Comparison of ENCODE assay signal across 9 mouse cellular contexts in the genomic region with DNA sequence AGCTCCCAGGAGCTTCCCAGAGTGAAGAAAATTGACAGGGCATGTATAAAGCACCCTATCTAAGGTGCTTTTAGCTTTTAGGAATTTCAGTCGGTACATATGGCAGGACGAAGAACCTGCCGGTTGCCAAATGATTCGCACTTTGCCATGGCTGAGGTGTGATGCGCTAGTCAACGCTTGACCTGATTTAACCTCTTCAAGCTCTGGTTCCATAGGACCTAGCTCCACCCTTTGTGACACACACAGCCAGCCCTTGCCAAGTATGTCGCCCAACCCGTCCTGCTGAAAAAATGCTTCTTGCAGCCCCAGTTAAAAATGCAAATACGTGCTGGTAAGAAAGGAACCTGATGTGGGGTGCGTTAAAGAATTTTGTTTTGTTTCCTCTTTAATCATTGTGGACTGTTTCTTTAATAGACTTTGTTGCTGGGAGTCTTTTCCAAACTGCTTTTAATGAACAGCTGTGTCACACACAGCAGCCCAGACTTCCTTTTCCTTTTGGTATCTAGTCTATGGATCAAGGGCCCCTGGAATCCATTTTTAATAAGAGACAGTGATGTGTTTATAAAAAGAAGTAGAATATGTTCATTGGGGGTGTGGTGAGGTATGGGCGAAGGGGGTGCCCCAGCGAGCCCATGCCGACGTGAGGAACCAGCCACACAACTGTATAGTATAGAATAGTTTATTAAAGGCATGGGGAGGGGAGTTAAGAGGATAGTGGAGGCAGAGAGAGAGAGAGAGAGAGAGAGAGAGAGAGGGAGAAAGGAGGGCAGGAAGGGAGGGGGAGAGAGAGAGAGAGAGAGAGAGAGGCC. TPM values are rescaled to one million over a fixed set of nuclear protein-coding genes. Genes with fewer than 3 reads are reported as not detected.
DNase-seq lines count a peak whose midpoint lies in the region; ATAC-seq and TF ChIP-seq lines count a peak whose summit lies in the region.
"Had no signal": no experiment of that assay in that cellular context is flagged by ENCODE, and none has a peak within 500 bp of the region (broad histone marks: within the 10 kb centered on the region; RNA-seq: fewer than 3 reads in every experiment).

No protein-coding gene starts in this region.

- DNase-seq in liver, adult 2 months (ENCODE audit: extremely low read depth, low read depth, low spot score) = peak; percentile 73
- DNase-seq in liver = no peak
- peak; percentile 58 for DNase-seq in kidney, postnatal 14 days
- DNase-seq in lung, postnatal 10 days = peak; percentile 37
- DNase-seq in left cerebral cortex, adult 11 months (ENCODE audit: low spot score) = no peak
- no peak for DNase-seq in right cerebral cortex, postnatal 25 days
- no peak for DNase-seq in adrenal gland, adult 2 months
- DNase-seq: right cerebral cortex, postnatal 14 days had no signal

- H3K4me3 ChIP-seq in liver, adult 2 months (ENCODE audit: insufficient read depth, low read depth, low read length) = peak overlapping the region; percentile 44
- H3K4me3 ChIP-seq in embryonic facial prominence, embryonic 13.5 days = no peak overlapping the region

- peaks cover 4% of the 10 kb centered on the region; the same call in 1 of the 2 replicates for H3K4me1 ChIP-seq in liver, adult 2 months (ENCODE audit: control insufficient read depth, insufficient read depth, low read length)
- peaks cover 28% of the 10 kb centered on the region for H3K4me1 ChIP-seq in embryonic facial prominence, embryonic 13.5 days

- TF ChIP-seq POLR2A in liver, adult 2 months (IDR thresholded peaks at IDR 0.05; ENCODE audit: extremely low read depth, insufficient read depth, low read length) = no peak

- peak overlapping the region; percentile 29 for H3K4me2 ChIP-seq in embryonic facial prominence, embryonic 13.5 days

- peak overlapping the region; percentile 36 for H3K9ac ChIP-seq in liver, adult 2 months (ENCODE audit: low read depth, low read length)
- H3K9ac ChIP-seq in embryonic facial prominence, embryonic 13.5 days = no peak overlapping the region

- peak overlapping the region; percentile 74 for H3K27ac ChIP-seq in liver, adult 2 months (replicated peaks; ENCODE audit: insufficient read depth, low read depth, low read length)
- H3K27ac ChIP-seq in embryonic facial prominence, embryonic 13.5 days = 0 out of 2 replicates have a peak overlapping the region, but pooled peaks have one; percentile 16

- no peak for ATAC-seq in embryonic facial prominence, embryonic 13.5 days (ENCODE audit: insufficient number of reproducible peaks, insufficient read depth, low FRiP score, low TSS enrichment, low read depth)

- no peaks in the 10 kb centered on the region for H3K79me2 ChIP-seq in liver, adult 2 months (ENCODE audit: control insufficient read depth, insufficient read depth, low read length)

- no peaks in the 10 kb centered on the region for H3K27me3 ChIP-seq in liver, adult 2 months (ENCODE audit: control insufficient read depth, insufficient read depth, low read length)
- no peaks in the 10 kb centered on the region for H3K27me3 ChIP-seq in embryonic facial prominence, embryonic 13.5 days

- TF ChIP-seq CTCF in liver, adult 2 months (IDR thresholded peaks at IDR 0.05; ENCODE audit: low read depth, low read length) = no peak

- 19% methylated on average over 14 of the region's 14 CpGs for WGBS in liver, adult 2 months
- WGBS in embryonic facial prominence, embryonic 13.5 days = 65% methylated on average over 14 of the region's 14 CpGs

- no peaks in the 10 kb centered on the region for H3K9me3 ChIP-seq in embryonic facial prominence, embryonic 13.5 days

- no peaks in the 10 kb centered on the region for H3K36me3 ChIP-seq in liver, adult 2 months (ENCODE audit: control insufficient read depth, insufficient read depth, low read length)
- H3K36me3 ChIP-seq in embryonic facial prominence, embryonic 13.5 days = no peaks in the 10 kb centered on the region

RNA-seq across cellular contexts. Expression of gene Cpm, which starts 34.0 kb away (rescaled TPM):
- 1.4 and 1.7 TPM in 2 replicates for total RNA-seq in liver, adult 2 months (2014; rRNA removed)
- polyA plus RNA-seq in liver, adult 2 months (2012; rRNA removed) = 0.76 and 0.80 TPM in 2 replicates
- 25.6 and 34.0 TPM in 2 replicates for polyA plus RNA-seq in embryonic facial prominence, embryonic 13.5 days (2015; fragmentation: Nextera tagmentation; extraction: Ambion mirVana)
- 10 to 100 TPM; 21.4 to 29.3 TPM for total RNA-seq in adrenal gland, adult 2 months (2021)
- polyA plus RNA-seq in adrenal gland, adult 2 months (2012; rRNA removed) = 14.6 and 19.2 TPM in 2 replicates

RNA-seq across cellular contexts. Expression of gene Mdm2, which starts 47.3 kb away (rescaled TPM):
- total RNA-seq in liver, adult 2 months (2014; rRNA removed) = 24.6 and 27.7 TPM in 2 replicates
- polyA plus RNA-seq in liver, adult 2 months (2012; rRNA removed) = 18.2 and 19.8 TPM in 2 replicates
- 49.3 and 50.2 TPM in 2 replicates for polyA plus RNA-seq in embryonic facial prominence, embryonic 13.5 days (2015; fragmentation: Nextera tagmentation; extraction: Ambion mirVana)
- 10 to 100 TPM; 47.0 to 55.4 TPM for total RNA-seq in adrenal gland, adult 2 months (2021)
- 145 and 155 TPM in 2 replicates for polyA plus RNA-seq in adrenal gland, adult 2 months (2012; rRNA removed)

Comparison
In these comparisons a context has a peak if more than half of its experiments do, and no peak if none do; other contexts are left out.
1. DNase-seq: peak in liver, adult 2 months (single experiment), kidney, postnatal 14 days (single experiment) and lung, postnatal 10 days (single experiment); none in liver (single experiment), left cerebral cortex, adult 11 months (single experiment), right cerebral cortex, postnatal 25 days (single experiment) and adrenal gland, adult 2 months (single experiment).